Mouse (Mus musculus): Measurements from ENCODE around the gene Iqcf6. TPM values are rescaled to one million over a fixed set of nuclear protein-coding genes. Genes with fewer than 3 reads are reported as not detected.
"Not testable (repeated sequence)": the region's sequence is repeated elsewhere in the genome, so short reads cannot be mapped to it uniquely, and the experiment has no call there.

Iqcf6 gene
- not detected in 2 replicates for polyA plus RNA-seq (2015; fragmentation: Nextera tagmentation; extraction: Ambion mirVana)

DNA sequence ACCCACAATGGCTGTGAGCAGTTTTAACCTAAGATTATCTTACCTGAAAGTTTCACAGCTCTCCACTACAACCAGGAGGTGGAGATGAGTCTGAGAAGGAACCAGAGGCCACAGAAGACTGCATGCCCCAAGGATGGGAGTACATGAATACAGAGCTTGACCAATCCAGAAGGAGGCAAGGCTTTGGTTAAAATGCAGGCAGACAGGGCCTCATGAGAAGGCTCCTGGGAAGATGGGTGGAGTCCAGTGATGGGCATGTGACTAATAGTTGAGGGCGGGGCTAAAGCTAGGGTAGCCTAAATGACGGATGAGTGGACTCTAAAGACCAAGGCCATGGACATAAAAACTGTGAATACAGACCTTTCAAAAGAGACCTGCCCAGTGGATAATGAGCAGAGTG lies at the start of gene Iqcf6:
Gene Iqcf6, plus strand, starts transcription at position 301 of the 400 bp plus-strand sequence.
- Histone ChIP-seq H3K4me1 (no peaks in the 10 kb centered on the region), H3K9me3 (no peaks in the 10 kb centered on the region), H3K27me3 (no peaks in the 10 kb centered on the region), H3K36me3 (no peaks in the 10 kb centered on the region), H3K9ac (no peak within 1 kb of the TSS), H3K27ac (no peak within 1 kb of the TSS), H3K4me3 (no peak within 1 kb of the TSS), H3K4me2 (no peak within 1 kb of the TSS)
- WGBS = 70% methylated on average over 2 of the region's 2 CpGs
- no peak for ATAC-seq (ENCODE audit: insufficient number of reproducible peaks, low FRiP score, low TSS enrichment, low read depth)

GRCm38 (mm10) chr9:106580016-106580415 lies 46.4 kb upstream of the Iqcf6 start:
- no peak overlapping the region for H3K27ac ChIP-seq
- whole genome bisulfite sequencing = 78% methylated on average over 7 of the region's 7 CpGs
- no peaks in the 10 kb centered on the region for H3K27me3 ChIP-seq
- H3K9ac ChIP-seq = no peak overlapping the region
- no peak overlapping the region for H3K4me3 ChIP-seq
- 0 out of 2 replicates have a peak, but pooled peaks cover 3% of the 10 kb centered on the region for H3K4me1 ChIP-seq
- no peaks in the 10 kb centered on the region for H3K36me3 ChIP-seq
- no peak overlapping the region for H3K4me2 ChIP-seq
- no peak for ATAC-seq (ENCODE audit: insufficient number of reproducible peaks, low FRiP score, low TSS enrichment, low read depth)
- no peaks in the 10 kb centered on the region for H3K9me3 ChIP-seq

GRCm38 (mm10) chr9:106582552-106582951 lies 43.8 kb upstream of the Iqcf6 start:
- H3K4me3 ChIP-seq = no peak overlapping the region
- WGBS = 70% methylated on average over 1 of the region's 1 CpGs
- no peaks in the 10 kb centered on the region for H3K36me3 ChIP-seq
- H3K27ac ChIP-seq = no peak overlapping the region
- no peak for ATAC-seq (ENCODE audit: insufficient number of reproducible peaks, low FRiP score, low TSS enrichment, low read depth)
- no peaks in the 10 kb centered on the region for H3K9me3 ChIP-seq
- no peak overlapping the region for H3K9ac ChIP-seq
- H3K27me3 ChIP-seq = no peaks in the 10 kb centered on the region
- H3K4me1 ChIP-seq = 0 out of 2 replicates have a peak, but pooled peaks cover 3% of the 10 kb centered on the region
- H3K4me2 ChIP-seq = no peak overlapping the region

DNA sequence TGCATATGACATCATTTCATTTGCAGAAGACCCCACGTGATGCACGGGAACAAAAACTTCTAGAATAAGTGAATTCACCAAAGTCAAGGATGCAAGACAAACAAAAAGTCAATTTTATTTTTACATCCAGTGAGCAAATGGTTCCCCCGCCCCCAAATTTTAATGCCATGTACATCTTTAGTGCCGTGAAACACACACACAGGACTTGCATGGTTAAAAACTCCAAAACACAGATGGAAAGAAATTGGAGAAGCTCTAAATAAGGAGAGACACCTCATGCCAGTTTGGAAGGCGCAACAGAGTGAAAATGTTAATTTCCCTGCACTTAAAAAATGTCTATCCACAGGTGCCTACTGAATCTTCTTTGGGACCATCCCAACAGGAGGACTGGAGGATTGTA lies 34.2 kb upstream of the Iqcf6 start:
- no peaks in the 10 kb centered on the region for H3K9me3 ChIP-seq
- no peaks in the 10 kb centered on the region for H3K27me3 ChIP-seq
- 92% methylated on average over 5 of the region's 5 CpGs for WGBS
- no peak overlapping the region for H3K4me3 ChIP-seq
- ATAC-seq (ENCODE audit: insufficient number of reproducible peaks, low FRiP score, low TSS enrichment, low read depth) = no peak
- no peak overlapping the region for H3K4me2 ChIP-seq
- H3K9ac ChIP-seq = no peak overlapping the region
- H3K27ac ChIP-seq = no peak overlapping the region
- H3K4me1 ChIP-seq = no peaks in the 10 kb centered on the region
- no peaks in the 10 kb centered on the region for H3K36me3 ChIP-seq

DNA sequence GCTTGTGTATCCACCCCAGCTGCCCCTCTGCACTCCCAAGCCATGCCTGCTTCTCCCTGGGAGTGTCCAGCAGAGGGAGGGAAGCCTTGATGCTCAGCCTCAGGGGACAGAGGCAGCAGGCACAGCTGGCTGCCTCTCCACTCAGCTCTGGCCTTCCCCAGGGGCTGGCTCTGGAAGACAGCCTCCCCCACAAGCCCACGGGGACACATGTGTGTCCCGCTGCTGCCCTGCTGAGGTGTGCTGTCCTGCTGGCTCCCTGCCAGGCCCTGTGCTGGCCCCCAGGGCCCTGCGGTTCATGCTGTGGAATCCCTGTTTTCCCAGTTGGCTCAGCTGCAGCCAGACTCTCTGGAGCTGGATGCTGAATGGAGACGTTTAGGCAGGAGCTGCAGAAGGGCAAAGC lies 31.0 kb upstream of the Iqcf6 start:
- H3K27ac ChIP-seq, H3K4me3 ChIP-seq, H3K9me3 ChIP-seq, H3K4me1 ChIP-seq, H3K4me2 ChIP-seq, H3K27me3 ChIP-seq, H3K36me3 ChIP-seq, H3K9ac ChIP-seq: not testable (repeated sequence)
- 3% methylated on average over 4 of the region's 4 CpGs for WGBS
- 0 out of 2 replicates have a peak, but pooled peaks have one; percentile 31 for ATAC-seq (ENCODE audit: insufficient number of reproducible peaks, low FRiP score, low TSS enrichment, low read depth)

- no peak overlapping the region for H3K27ac ChIP-seq
- no peak overlapping the region for H3K9ac ChIP-seq
- H3K36me3 ChIP-seq = no peaks in the 10 kb centered on the region
- 54% methylated on average over 7 of the region's 7 CpGs for WGBS
- no peaks in the 10 kb centered on the region for H3K4me1 ChIP-seq
- H3K9me3 ChIP-seq = no peaks in the 10 kb centered on the region
- H3K4me2 ChIP-seq = no peak overlapping the region
- ATAC-seq (ENCODE audit: insufficient number of reproducible peaks, low FRiP score, low TSS enrichment, low read depth) = no peak
- no peak overlapping the region for H3K4me3 ChIP-seq
- no peaks in the 10 kb centered on the region for H3K27me3 ChIP-seq
Measured at GRCm38 (mm10) chr9:106595836-106596235, 30.5 kb upstream of the Iqcf6 start.

GRCm38 (mm10) chr9:106598466-106598865 lies 27.9 kb upstream of the Iqcf6 start:
- Histone ChIP-seq H3K4me2 (no peak overlapping the region), H3K27ac (no peak overlapping the region), H3K27me3 (no peaks in the 10 kb centered on the region), H3K9me3 (no peaks in the 10 kb centered on the region), H3K4me1 (no peaks in the 10 kb centered on the region), H3K4me3 (no peak overlapping the region), H3K9ac (no peak overlapping the region), H3K36me3 (no peaks in the 10 kb centered on the region)
- no peak for ATAC-seq (ENCODE audit: insufficient number of reproducible peaks, low FRiP score, low TSS enrichment, low read depth)
- WGBS = 38% methylated on average over 7 of the region's 7 CpGs

GRCm38 (mm10) chr9:106600546-106600945 lies 25.8 kb upstream of the Iqcf6 start:
- 33% methylated on average over 8 of the region's 8 CpGs for WGBS

DNA sequence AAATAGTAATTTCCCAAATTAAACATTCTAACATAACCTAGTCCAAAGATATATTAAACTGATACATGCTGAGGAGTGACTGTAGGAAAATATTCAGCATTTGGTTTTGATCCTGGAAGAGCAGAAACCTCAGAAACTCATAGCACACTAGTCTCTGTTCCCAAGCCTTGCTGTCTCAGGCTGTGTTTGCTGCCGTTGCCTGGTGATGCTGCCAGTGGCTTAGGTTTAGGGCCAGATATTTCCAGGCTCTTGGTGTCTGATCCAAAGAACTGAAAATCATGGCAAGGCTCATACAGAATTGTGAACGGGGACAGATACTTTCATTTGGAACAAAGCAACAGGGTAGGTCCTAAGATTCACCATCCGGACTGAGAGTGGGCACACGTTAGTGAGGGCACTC lies 15.7 kb upstream of the Iqcf6 start:
- H3K9ac ChIP-seq = no peak overlapping the region
- no peak overlapping the region for H3K4me3 ChIP-seq
- no peaks in the 10 kb centered on the region for H3K9me3 ChIP-seq
- WGBS = 83% methylated on average over 4 of the region's 4 CpGs
- no peaks in the 10 kb centered on the region for H3K4me1 ChIP-seq
- no peaks in the 10 kb centered on the region for H3K36me3 ChIP-seq
- H3K4me2 ChIP-seq = no peak overlapping the region
- no peaks in the 10 kb centered on the region for H3K27me3 ChIP-seq
- ATAC-seq (ENCODE audit: insufficient number of reproducible peaks, low FRiP score, low TSS enrichment, low read depth) = no peak
- no peak overlapping the region for H3K27ac ChIP-seq

More at GRCm38 (mm10) chr9:106600546-106600945, 25.8 kb upstream of the Iqcf6 start:
- no peaks in the 10 kb centered on the region for H3K4me1 ChIP-seq
- no peaks in the 10 kb centered on the region for H3K27me3 ChIP-seq
- ATAC-seq (ENCODE audit: insufficient number of reproducible peaks, low FRiP score, low TSS enrichment, low read depth) = no peak
- H3K9ac ChIP-seq = no peak overlapping the region
- no peak overlapping the region for H3K4me3 ChIP-seq
- no peak overlapping the region for H3K4me2 ChIP-seq
- H3K36me3 ChIP-seq = no peaks in the 10 kb centered on the region
- H3K9me3 ChIP-seq = no peaks in the 10 kb centered on the region
- no peak overlapping the region for H3K27ac ChIP-seq

GRCm38 (mm10) chr9:106613951-106614350 lies 12.4 kb upstream of the Iqcf6 start:
- WGBS = 50% methylated on average over 2 of the region's 2 CpGs
- ATAC-seq (ENCODE audit: insufficient number of reproducible peaks, low FRiP score, low TSS enrichment, low read depth) = no peak
- Histone ChIP-seq H3K4me2 (no peak overlapping the region), H3K9me3 (no peaks in the 10 kb centered on the region), H3K4me3 (no peak overlapping the region), H3K4me1 (no peaks in the 10 kb centered on the region), H3K36me3 (no peaks in the 10 kb centered on the region), H3K27ac (no peak overlapping the region), H3K9ac (no peak overlapping the region), H3K27me3 (no peaks in the 10 kb centered on the region)

DNA sequence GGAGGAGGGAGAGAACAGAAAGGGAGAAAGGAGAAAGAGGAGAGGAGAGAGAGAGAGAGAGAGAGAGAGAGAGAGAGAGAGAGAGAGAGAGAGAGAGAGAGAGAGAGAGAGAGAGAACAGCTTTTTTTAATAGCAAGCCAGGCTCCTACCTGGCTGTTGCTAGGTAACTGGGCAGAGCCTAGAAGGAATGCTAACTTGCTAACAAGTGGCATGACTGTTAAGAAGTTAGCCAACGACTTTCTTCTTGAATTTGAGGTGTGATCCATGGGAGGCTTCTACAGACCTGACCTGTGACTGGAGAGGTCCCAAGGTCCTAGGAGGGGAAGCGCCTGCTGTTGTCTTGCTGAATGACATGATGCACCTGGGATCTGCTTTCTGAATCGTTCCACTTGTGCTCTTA lies 11.8 kb upstream of the Iqcf6 start:
- Histone ChIP-seq H3K9ac (no peak overlapping the region), H3K27ac (no peak overlapping the region), H3K27me3 (no peaks in the 10 kb centered on the region), H3K36me3 (no peaks in the 10 kb centered on the region), H3K9me3 (no peaks in the 10 kb centered on the region), H3K4me2 (no peak overlapping the region), H3K4me1 (no peaks in the 10 kb centered on the region), H3K4me3 (no peak overlapping the region)
- 51% methylated on average over 3 of the region's 3 CpGs for WGBS
- ATAC-seq (ENCODE audit: insufficient number of reproducible peaks, low FRiP score, low TSS enrichment, low read depth) = no peak

- 79% methylated on average over 9 of the region's 9 CpGs for WGBS
- H3K4me1 ChIP-seq = no peaks in the 10 kb centered on the region
Measured at GRCm38 (mm10) chr9:106616306-106616705, 10.1 kb upstream of the Iqcf6 start.

DNA sequence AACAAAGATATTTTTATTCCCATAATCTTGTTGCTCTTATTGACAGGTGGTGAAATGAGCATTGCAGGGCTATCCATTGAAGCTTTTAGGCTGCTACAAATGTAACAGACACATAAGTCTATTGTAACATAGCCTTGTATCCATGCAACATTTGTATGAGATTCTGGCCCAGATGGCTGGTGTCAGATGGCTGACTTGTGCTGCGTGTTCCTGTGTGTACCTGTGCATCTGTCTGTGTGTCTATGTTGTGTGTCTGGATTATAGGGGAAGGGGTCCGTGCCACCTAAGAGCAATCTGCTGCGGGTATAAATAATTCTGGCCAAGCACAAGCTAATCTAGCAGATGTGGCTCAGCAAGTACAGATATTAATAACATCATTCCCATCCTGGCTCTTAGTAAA lies 8.9 kb upstream of the Iqcf6 start:
- H3K9me3 ChIP-seq = no peaks in the 10 kb centered on the region
- no peak for ATAC-seq (ENCODE audit: insufficient number of reproducible peaks, low FRiP score, low TSS enrichment, low read depth)
- H3K36me3 ChIP-seq = no peaks in the 10 kb centered on the region
- H3K27me3 ChIP-seq = no peaks in the 10 kb centered on the region
- no peak overlapping the region for H3K4me3 ChIP-seq
- no peaks in the 10 kb centered on the region for H3K4me1 ChIP-seq
- H3K9ac ChIP-seq = no peak overlapping the region
- no peak overlapping the region for H3K4me2 ChIP-seq
- WGBS = 89% methylated on average over 3 of the region's 3 CpGs
- H3K27ac ChIP-seq = no peak overlapping the region

More at GRCm38 (mm10) chr9:106616306-106616705, 10.1 kb upstream of the Iqcf6 start:
- H3K9me3 ChIP-seq = no peaks in the 10 kb centered on the region
- no peak for ATAC-seq (ENCODE audit: insufficient number of reproducible peaks, low FRiP score, low TSS enrichment, low read depth)
- H3K27ac ChIP-seq = no peak overlapping the region
- H3K27me3 ChIP-seq = no peaks in the 10 kb centered on the region
- H3K4me2 ChIP-seq = no peak overlapping the region
- H3K9ac ChIP-seq = no peak overlapping the region
- H3K4me3 ChIP-seq = no peak overlapping the region
- H3K36me3 ChIP-seq = no peaks in the 10 kb centered on the region
